Mouse (Mus musculus) bone marrow macrophage, adult 2 months (primary cell): ENCODE measurements around the gene Orm2. TPM values are rescaled to one million over a fixed set of nuclear protein-coding genes. Genes with fewer than 3 reads are reported as not detected.

Source experiments
- H3K27ac ChIP-seq: 2 replicates; pipeline ENCODE4 v1.5.1; 2012; ENCODE audit warnings: low read depth, low read length; ENCODE audit not compliant: insufficient read depth
- H3K4me1 ChIP-seq: 2 replicates; pipeline ENCODE4 v1.6.1; 2012; ENCODE audit warnings: low read length; ENCODE audit not compliant: control insufficient read depth, insufficient read depth
- H3K4me3 ChIP-seq: 2 replicates; pipeline ENCODE4 v1.5.1; 2012; ENCODE audit warnings: mild to moderate bottlenecking, low read length, moderate library complexity; ENCODE audit not compliant: insufficient read depth
- CTCF ChIP-seq: IDR thresholded peaks from 2 replicates; pipeline ENCODE4 v1.5.1; 2012; ENCODE audit warnings: low read depth, mild to moderate bottlenecking, low read length, moderate library complexity
- POLR2A ChIP-seq: IDR thresholded peaks from 2 replicates; pipeline ENCODE4 v1.6.1; 2012; ENCODE audit warnings: mild to moderate bottlenecking, low read depth, low read length, borderline replicate concordance
- polyA plus RNA-seq: library from polyadenylated mRNA; stranded (reverse); fragments of >200 nt; gene quantifications from 2 replicates; pipeline ENCODE4 v1.2.4, GENCODE M21; 2012; ENCODE audit not compliant: missing spikeins, insufficient read depth, insufficient read length

The Orm2 gene
- polyA plus RNA-seq, 1 experiment = not detected

DNA sequence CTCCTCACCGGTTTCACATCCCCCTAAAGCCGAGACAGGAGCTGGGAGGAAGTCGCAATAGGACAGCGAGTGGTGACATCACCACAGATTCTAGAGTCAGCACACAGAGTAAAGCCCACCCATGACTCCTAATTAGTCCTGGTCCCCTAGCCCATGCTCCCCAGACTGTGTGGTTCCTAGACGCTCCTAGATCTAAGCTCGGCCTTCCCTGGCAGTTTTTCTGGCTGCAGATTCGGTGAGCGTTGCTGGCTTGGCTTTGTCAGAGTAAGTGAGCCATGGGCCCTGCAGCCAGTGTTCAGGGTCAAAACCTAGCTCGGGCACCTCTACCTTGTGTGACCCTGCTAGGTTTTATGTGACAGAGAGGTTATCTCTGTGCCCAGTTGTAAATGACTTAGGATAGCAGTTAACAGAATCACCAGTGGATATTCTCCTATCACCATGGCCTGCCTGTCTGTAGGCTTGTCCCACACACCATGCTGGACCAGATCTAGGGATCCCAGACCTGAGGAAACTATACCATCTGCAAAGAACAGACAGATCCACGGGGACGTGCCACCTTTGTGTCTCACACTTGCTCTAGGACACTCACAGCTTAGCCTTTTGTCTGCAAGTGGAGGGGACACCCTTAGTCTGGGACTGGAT lies 27.8 kb downstream of the Orm2 start:
- H3K4me1 ChIP-seq = peaks cover 52% of the 10 kb centered on the region
- TF ChIP-seq POLR2A (no peak), CTCF (no peak)

DNA sequence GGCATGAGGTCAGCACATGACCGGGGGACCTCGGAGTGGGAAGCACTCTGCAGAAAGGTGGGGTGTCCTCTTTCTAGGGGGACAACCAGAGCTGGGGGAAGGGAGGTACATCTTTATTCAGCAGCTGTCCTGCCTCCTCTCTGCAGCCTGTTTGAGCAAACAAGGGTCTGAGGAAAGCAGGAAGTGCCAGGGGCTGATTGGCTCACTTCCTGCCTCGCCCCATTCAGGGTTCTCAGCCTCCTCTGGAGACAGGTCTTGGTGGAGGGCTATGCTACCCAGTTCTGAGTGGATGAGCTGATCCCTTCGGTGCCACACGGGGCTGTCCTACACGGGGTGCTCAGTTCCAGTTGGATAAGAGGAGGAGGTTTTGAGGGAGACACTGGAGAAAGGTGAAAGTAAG lies 29.1 kb downstream of the Orm2 start:
- Histone ChIP-seq H3K4me1 (peaks cover 41% of the 10 kb centered on the region), H3K4me3 (no peak overlapping the region), H3K27ac (peak overlapping the region; percentile 59)
- TF ChIP-seq CTCF (no peak), POLR2A (no peak)

More for the DNA sequence above, 27.8 kb downstream of the Orm2 start:
- H3K4me3 ChIP-seq = no peak overlapping the region
- H3K27ac ChIP-seq = peak overlapping the region; percentile 68

DNA sequence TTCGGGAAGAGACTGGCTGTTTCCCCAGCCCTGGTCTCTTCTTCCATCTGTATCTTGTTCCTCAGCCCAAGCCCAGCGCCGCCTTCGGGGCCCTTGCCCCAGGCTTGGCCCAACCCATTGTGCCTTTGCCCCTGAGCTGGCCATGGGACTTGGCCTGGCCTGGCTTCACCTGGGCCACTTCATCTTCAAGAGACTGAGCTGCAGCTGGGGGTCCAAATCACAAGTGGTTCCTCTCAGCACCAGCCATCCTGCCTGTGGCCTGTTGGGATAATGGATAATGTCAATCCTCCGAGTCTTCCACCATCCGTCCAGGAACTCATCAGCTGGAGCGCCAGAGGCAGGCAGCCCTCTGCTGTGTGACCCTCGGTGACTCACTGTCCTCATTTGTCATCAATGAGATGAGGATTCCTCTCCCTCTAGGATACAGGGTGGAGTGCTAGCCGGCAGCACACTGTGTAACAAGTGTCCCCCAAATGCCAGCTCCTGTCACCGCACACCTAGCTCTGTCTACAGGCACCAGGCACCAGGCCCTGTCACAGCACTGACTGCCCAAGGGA lies 35.8 kb downstream of the Orm2 start:
- Histone ChIP-seq H3K27ac (peak overlapping the region; percentile 86), H3K4me1 (peaks cover 24% of the 10 kb centered on the region), H3K4me3 (no peak overlapping the region)
- TF ChIP-seq CTCF = no peak
- TF ChIP-seq POLR2A = no peak

DNA sequence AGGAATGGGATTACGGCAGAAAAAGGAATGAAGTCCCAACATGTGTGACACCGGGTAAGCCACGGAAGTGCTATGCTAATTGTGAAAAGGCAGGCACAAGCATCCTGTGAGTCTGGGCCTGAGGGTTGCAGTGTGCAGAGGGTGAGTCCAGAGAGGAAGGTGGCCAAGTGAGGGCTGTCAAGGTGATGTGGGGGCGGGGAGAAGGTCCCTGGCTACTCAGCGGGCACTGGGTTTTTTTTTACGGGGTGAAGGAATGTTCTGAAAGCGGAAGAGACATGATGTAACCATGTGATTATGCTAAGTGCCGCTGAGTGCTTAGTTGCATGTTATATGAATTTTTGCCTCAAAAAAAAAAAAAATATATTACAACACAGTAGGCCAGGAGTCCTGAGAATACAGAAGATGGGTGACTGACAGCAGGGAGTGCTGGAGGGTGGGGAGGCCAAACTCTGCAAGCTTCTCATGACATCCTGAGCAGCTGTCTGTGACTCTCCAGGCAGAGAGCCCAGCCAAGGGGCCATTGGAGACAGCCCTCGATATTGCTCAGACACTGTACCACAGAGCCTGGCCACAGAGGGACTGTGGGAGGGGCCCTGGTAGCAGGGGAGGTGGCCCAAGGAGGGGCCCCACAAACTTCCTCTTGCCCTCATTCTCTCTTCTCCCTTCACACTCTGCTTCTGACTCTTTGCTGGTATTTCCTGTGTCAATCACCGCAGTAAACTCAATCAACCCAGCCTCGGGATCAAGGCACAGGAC lies 36.8 kb downstream of the Orm2 start:
- TF ChIP-seq POLR2A (no peak), CTCF (no peak)
- Histone ChIP-seq H3K4me3 (peak overlapping the region; percentile 61), H3K27ac (peak overlapping the region; percentile 86), H3K4me1 (peaks cover 30% of the 10 kb centered on the region)

DNA sequence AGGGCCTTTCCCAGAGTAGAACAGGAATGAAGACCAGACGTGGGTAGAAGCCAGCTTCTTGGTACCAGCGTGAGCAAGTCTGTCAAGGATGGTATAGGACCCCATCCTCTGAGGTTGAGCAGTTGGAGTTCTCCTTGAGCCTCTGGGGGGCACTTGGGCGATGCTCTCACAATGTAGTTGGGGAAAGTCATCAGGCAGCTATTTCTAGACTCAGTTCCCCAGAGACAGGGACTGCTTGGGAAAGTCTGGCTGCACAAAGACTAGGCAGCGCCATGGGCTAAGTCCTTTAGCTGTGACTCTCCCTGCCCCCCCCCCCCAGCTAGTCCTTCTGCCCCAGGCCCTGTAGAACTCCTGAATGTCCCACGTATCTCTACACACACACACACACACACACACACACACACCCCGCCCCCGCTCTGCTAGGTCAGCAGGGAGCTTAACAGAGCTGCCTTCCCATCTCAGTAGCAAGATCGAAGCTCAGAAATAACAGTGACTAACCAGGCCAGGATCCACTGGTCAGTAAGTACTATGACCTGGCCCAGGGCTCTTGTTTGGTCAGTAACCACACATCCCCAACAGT lies 37.5 kb downstream of the Orm2 start:
- Histone ChIP-seq H3K4me1 (peaks cover 38% of the 10 kb centered on the region), H3K27ac (peak overlapping the region; percentile 86), H3K4me3 (peak overlapping the region; percentile 61)
- TF ChIP-seq POLR2A (no peak), CTCF (no peak)

DNA sequence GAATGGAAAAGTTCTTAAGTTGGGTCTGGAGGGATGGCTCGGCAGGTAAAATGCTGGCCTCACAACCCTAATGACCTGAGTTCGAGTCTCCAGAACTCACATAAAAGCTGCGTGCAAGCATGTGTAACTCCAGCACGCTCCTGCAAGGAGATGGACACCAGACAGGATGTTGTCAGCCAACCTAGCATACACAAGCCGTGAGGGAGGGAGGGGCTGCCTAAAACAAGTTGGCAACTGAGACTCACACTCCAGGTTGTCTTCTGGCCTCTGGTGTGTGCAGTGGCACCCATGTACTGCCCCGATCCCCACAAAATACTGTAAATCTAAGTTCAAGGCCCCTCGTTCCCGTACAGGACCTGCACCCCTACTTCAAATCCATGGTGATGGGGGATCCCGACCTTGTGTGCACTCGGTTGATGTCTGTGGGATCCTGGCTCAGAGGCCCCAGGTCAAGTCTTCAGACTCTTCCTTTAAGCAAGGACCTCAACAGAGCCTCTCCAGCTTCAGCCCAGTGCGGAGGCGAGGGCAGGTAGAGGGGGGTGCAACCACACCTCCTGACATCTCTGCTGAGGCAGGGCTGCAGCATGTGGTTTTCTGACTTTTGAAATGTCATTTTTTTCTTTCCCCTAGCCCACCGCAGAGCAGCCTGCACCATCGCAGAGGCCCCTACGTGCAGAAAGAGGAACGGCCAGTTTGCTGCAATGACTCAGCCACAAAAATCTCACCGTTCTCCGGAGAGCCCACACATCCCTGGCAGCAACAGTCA lies 38.5 kb downstream of the Orm2 start:
- TF ChIP-seq CTCF = no peak
- no peak for TF ChIP-seq POLR2A

DNA sequence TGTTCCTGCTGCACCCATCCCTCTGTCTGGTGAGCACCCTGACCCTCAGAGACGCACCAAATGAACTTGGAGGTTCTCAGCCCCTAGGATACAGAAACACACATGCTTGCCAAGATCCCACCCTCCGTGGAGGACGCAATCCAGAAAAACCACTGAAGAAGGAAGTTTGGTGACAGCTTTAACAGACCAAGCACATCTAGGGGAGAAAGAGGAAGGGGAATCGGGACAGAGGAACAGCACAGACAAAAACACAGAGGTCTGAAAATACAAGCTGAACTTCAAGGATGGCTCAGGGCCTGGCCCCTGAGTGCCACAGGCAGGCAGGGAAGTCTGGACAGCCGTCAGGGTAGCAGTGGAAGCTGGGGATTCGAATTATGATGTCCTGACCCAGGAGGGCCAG lies 39.4 kb downstream of the Orm2 start:
- H3K4me1 ChIP-seq = peaks cover 42% of the 10 kb centered on the region
- H3K4me3 ChIP-seq = peak overlapping the region; percentile 81
- peak overlapping the region; percentile 86 for H3K27ac ChIP-seq
- TF ChIP-seq CTCF (no peak), POLR2A (no peak)

More for the DNA sequence above, 38.5 kb downstream of the Orm2 start:
- peak overlapping the region; percentile 86 for H3K27ac ChIP-seq
- peaks cover 38% of the 10 kb centered on the region for H3K4me1 ChIP-seq
- peak overlapping the region; percentile 61 for H3K4me3 ChIP-seq

DNA sequence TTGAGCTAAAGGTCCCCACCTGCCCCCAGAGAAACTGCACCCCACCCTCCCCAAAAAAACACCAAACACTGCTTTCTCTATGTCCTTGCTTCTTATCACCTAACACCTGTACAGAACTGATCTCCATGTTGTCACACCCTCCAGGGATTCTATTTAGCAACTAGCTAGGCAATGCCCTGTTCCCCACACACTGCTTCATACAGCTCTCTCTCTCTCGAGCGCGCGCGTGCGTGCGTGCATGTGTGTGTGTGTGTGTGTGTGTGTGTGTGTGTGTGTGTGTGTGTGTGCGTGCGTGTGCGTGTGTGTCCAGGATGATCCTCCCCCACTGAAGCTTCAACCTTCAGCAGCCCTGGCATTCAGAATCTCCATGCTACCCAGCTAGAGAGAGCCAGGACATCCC lies 39.8 kb downstream of the Orm2 start:
- H3K4me1 ChIP-seq = peaks cover 42% of the 10 kb centered on the region

DNA sequence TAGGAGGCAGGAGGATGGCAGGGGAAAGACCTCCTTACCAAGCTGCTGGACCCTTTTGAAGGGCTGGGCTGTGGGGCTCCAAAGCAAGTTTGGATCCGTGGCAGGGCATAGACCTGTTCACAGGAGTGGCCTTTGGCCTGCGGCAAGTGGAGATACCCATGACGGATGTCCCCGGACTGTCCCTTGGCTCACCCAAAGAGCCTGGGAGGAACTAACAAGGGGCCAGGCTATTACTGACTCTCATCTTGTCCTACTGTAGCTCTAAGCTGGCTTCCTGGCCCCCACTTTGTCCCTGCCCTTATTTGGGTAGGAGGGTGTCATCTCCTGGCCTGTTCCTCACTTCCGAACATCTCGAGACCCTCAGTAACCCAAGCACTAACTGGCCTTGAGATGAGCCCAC lies 40.3 kb downstream of the Orm2 start:
- Histone ChIP-seq H3K27ac (peak overlapping the region; percentile 86), H3K4me3 (peak overlapping the region; percentile 81), H3K4me1 (peaks cover 40% of the 10 kb centered on the region)
- TF ChIP-seq CTCF (no peak), POLR2A (no peak)

More for the DNA sequence above, 39.8 kb downstream of the Orm2 start:
- H3K27ac ChIP-seq = peak overlapping the region; percentile 86
- TF ChIP-seq POLR2A (no peak), CTCF (no peak)
- H3K4me3 ChIP-seq = peak overlapping the region; percentile 81
